Mouse (Mus musculus) left cerebral cortex, postnatal 14 days (tissue): ENCODE results near the gene Fmo4. TPM values are rescaled to one million over a fixed set of nuclear protein-coding genes. Genes with fewer than 3 reads are reported as not detected.

Experiments used
- DNase-seq, 2 experiments: peaks; one replicate each; pipeline ENCODE4 v3.0.0; 2021 to 2022; ENCODE audit warnings: low spot score in 2 of 2, mixed read lengths in 1 of 2
- intact Hi-C: fragments of 180-260 bp; cut with DNase I; formaldehyde crosslinking; loops from one replicate; pipeline ENCODE4 v1.15.1; 2025
- long read RNA-seq, 2 experiments: library from polyadenylated mRNA; stranded (forward); transcript quantifications; one replicate each; pipeline ENCODE4 v2.0.0; 2021
- total RNA-seq, 2 experiments: library from RNA; stranded (reverse); gene quantifications; 2 replicates each; pipeline ENCODE4 v1.2.3; 2021

Gene Fmo4
- under 1 TPM; 0.13 to 0.19 TPM for total RNA-seq
- long read RNA-seq, experiment 1, result 0 reads
- long read RNA-seq, experiment 2, partial matches to known transcripts, result 1 of 1 reads
- long read RNA-seq, experiment 2, other reads (novel, unspliced or antisense), result 0 of 1 reads

GRCm38 (mm10) chr1:162813836-162814156, at the start of gene Fmo4:
TSS of gene Fmo4 (minus strand) at chr1:162813972.
- intact Hi-C loops, result loop anchor here (5.0 kb wide), 1 partner anchor 259 kb away; no protein-coding TSS in a partner anchor

GRCm38 (mm10) chr1:162862328-162862727, 48.6 kb upstream of the Fmo4 start:
- intact Hi-C loops, result no loop called here
- DNase-seq, result no peak

More at GRCm38 (mm10) chr1:162813836-162814156, at the start of gene Fmo4:
- peak; percentile 8 to 29 for DNase-seq

DNA sequence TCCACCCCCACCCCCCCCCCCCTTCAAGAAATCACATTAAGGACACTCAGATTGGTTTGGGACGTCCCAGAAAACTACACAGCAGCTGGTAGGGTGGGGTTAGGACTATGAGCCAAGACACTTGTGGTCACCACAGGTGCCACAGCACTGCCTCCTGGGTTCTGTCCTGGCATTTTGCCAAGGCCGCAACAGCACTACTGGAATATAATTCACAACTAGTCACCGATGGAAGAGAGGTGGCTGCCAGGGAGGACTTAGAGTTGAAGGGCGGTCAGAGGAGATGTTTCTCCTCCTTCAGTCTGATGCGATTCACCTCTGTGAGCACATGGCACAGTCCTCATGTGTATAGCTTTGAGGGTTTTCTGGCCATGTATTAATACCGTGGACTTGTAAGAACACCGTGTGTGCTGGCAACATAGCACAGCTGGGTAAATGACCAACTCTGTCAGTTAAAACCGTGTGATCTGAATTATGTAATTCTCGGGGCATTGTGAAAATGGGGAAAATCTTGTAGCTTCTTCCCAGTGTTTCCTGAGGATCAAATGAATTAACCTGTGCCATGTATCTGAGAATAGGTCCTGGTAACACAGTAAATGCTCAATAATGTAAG, 46.3 kb upstream of the Fmo4 start:
- intact Hi-C loops, result no loop called here
- no peak for DNase-seq

GRCm38 (mm10) chr1:162859545-162859976, 45.8 kb upstream of the Fmo4 start:
- intact Hi-C loops, result no loop called here
- no peak for DNase-seq

GRCm38 (mm10) chr1:162858748-162859130, 45.0 kb upstream of the Fmo4 start:
- intact Hi-C loops, result no loop called here
- no peak for DNase-seq

DNA sequence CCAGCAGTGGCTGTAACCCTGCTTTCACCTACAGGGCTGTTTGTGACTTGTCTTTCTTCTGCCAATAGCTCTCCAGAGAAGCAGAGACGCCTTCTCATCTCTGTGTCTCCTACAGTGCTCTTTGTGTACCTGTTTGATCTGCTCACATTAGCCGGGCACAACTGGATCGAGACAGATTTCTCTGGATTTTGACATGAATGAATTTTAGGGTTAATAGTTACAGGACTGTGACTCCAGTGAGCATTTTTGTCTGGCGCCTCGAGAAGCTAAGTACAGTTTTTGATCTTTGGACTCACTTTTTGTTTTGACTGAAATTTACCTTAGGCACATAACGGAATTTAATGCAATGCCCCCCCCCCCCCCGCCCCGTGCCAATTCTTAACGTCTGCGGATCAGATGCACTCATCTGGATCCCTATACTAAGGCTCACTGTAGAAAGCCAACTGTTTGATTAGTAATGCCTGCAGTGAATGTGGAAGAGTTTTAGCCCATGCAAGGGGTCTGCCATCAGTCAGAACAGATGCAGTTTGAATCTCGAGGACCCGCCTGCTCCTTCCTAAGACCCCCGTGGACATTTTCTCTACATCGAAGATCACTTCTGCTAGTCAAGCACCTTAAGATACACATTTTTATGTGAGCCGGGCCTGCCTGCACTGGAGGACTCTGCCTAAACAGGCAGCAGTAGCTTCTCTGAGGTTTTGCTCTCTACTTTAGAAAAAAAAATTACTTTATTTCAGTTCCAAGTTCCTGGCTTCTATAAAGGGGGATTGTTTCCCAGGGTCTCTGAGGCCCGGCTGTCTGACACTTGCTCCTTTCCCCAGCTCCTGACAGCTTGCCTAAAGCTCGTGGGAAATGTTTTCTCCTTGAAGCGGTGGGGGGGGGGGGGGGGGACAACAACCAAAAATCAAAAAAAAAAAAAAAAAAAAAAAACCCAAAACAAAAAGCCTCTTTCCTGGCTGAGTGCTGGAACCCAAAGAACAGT, 44.3 kb upstream of the Fmo4 start:
- intact Hi-C loops, result no loop called here
- no peak for DNase-seq

GRCm38 (mm10) chr1:162853812-162854482, 40.2 kb upstream of the Fmo4 start:
- DNase-seq, result no peak
- intact Hi-C loops, result no loop called here

- intact Hi-C loops, result no loop called here
- DNase-seq, result no peak
These were observed 33.8 kb upstream of the Fmo4 start for GRCm38 (mm10) chr1:162847554-162847953.

DNA sequence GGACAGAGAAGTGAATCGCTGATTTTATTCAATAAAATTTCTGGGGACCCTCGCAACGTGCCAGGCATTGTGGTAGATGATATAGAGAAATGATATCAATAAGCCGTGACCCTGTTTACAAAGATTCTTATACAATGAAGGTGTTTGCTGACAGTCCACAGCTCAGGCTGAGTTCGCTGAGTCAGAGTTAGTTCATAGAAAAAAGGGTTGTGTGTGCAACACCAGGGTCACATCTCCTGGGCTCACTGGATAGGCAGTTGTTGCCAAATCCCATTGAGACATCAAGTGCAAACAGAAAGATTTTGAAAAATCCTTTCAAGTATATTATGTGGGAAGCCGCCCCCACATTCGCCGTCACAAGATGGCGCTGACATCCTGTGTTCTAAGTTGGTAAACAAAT, 26.4 kb upstream of the Fmo4 start:
- intact Hi-C loops, result no loop called here
- DNase-seq, result no peak

DNA sequence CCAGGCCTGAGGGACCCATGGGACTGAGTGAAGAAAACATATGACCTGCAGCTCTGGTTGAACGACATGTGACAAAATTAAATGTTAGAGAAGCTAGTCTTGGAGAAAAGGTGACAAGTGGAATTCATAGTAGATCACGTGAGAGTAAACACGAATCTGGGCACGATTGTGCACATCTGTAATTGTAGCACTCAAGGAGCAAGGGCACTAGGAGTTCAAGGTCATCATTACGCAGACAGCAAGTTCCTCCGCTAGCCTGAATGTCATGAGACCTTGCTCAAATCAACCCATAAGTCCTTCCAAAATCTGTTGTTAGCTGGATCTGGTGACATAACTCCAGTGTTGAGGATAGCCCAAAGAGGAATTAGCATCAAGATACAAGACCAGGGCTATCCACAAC, 25.2 kb upstream of the Fmo4 start:
- intact Hi-C loops, result no loop called here
- no peak for DNase-seq

DNA sequence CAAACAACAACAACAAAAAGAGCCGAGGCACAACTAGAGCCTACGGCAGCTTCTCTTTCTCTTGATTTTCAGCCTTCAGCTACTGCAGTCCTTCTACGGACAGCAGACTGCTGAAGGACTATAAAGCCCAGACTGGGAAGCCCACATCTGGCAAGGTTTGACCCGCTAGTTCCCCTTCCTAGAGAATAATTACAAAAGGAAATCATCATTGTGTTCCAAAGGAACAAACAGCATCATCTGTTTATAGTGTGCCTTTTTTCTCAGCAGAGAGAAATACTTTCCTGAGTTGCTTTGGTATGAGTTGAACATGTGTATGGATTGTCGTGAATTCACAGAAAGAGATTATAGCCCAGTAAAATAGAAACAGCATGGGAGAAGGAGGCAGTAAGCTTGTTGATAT, 20.6 kb upstream of the Fmo4 start:
- intact Hi-C loops, result no loop called here
- DNase-seq, result no peak

DNA sequence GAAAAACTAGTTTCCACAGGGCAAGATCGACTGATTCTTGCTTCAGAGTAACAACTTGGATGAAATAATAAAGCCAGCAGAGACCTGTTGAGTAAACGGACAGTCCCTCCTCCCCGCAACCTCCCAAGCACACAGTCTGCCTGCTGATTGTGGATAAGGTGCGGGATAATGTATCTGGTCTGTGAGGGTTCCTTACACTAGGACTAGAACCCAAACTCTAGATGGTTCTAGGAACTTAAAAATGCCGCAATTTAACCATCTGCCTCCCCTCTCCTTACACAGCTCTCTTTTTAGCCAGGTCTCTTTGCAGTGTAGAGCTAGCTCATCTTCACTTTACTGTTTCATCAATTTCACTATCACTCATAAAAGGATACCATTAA, 18.8 kb upstream of the Fmo4 start:
- no peak for DNase-seq
- intact Hi-C loops, result no loop called here

- intact Hi-C loops, result no loop called here
- peak in 1 of 2 experiments; percentile 20 for DNase-seq
These were observed 18.2 kb upstream of the Fmo4 start for GRCm38 (mm10) chr1:162831838-162832573.

DNA sequence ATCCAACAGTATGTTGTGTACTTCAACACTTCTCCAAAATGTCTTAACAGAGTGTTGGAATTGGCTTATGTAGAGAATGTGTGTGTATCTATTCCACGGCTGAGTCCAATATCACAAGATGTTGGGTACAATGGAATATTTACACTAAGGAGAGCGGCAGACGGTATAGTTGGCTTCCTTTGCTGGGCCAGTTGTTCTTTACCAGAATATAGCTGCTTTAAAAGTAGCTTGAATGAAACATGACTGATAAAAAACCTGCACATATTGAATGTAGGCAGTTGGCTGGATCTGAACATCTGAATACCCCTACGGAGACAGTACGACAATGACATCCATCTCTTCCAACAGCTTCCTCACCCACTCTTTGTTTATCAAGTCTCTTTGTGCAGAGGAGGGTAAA, 5.5 kb upstream of the Fmo4 start:
- DNase-seq, result peak; percentile 8 to 25
- intact Hi-C loops, result no loop called here

DNA sequence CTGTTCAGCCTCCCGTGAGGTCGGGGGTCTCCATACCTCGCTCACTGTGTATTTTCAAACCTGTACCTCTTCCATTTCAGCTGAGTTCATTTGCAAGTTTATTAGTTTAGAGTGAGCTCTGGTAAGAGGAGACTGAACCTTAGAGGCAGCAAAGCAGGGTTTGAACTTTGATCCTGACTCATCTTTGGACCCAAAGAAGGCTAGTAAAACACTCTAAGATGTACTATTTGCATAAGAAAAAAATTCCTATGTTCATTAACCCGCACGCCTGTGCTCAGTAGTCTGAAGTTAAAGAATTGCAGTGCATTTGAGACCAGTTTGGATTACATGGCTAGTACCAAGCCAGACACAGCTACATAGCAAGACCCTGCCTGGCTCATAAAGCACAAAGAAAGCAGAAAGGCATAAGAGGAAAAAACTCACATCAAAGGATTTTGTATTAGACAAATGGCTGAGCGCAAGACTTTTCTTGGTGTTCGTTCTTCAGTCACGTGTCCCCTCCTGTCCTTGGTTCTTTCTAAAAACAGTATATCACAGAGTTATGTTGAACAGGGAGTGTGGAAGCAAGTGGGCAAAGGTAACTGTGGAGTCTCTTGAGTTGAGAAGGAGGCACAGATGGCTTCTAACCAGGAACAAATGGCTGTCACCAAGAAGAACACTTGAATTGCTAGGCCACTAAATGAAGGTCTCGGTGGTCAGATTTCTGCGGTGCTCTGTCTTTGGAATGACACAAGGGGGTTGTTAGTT, 1.8 kb upstream of the Fmo4 start:
- DNase-seq, result no peak
- intact Hi-C loops, result no loop called here

- DNase-seq, result no peak
- intact Hi-C loops, result loop anchor here (5.0 kb wide), 1 partner anchor 257 kb away; no protein-coding TSS in a partner anchor
These were observed 1.2 kb upstream of the Fmo4 start for GRCm38 (mm10) chr1:162814932-162815331.

- intact Hi-C loops, result loop anchor here (5.0 kb wide), 1 partner anchor 259 kb away; no protein-coding TSS in a partner anchor
- no peak for DNase-seq
These were observed 483 bp downstream of the Fmo4 start for GRCm38 (mm10) chr1:162813143-162813835.

GRCm38 (mm10) chr1:162808541-162808940, 5.2 kb downstream of the Fmo4 start:
- intact Hi-C loops, result no loop called here

More at GRCm38 (mm10) chr1:162808541-162808940, 5.2 kb downstream of the Fmo4 start:
- DNase-seq, result no peak
